Mouse (Mus musculus) spleen, postnatal 0 days (tissue): ENCODE data around the gene Rbm34. TPM values are rescaled to one million over a fixed set of nuclear protein-coding genes. Genes with fewer than 3 reads are reported as not detected.

ENCODE experiments used
- polyA plus RNA-seq: library from polyadenylated mRNA; unstranded; fragments of >200 nt; fragmentation: Nextera tagmentation; extraction: Ambion mirVana; gene quantifications from 2 replicates; pipeline ENCODE4 v1.2.1, GENCODE M21; 2015

The Rbm34 gene
- 21.0 TPM in 2 replicates for polyA plus RNA-seq

GRCm38 (mm10) chr8:126970579-126971313 is at the start of gene Rbm34:
Gene Rbm34 (minus strand): TSS chr8:126971071.

GRCm38 (mm10) chr8:126945730-126946163 is 25.1 kb downstream of the Rbm34 start, which contains the start of gene Tomm20:
Gene Tomm20 (minus strand): TSS chr8:126945844.

Other genes starting within 250 kb of the Rbm34 start
- 171 and 173 TPM in 2 replicates for gene Tomm20, start 25.2 kb downstream of the Rbm34 start, polyA plus RNA-seq
- gene Pard3, start 92.8 kb upstream of the Rbm34 start, polyA plus RNA-seq = 2.5 and 3.0 TPM in 2 replicates